Mouse (Mus musculus) limb, embryonic 14.5 days (tissue): ENCODE results near the gene Atad5. TPM values are rescaled to one million over a fixed set of nuclear protein-coding genes. Genes with fewer than 3 reads are reported as not detected.

ENCODE experiments used
- ATAC-seq: fragments of 200-750 bp; cut with Nextera tagmentation; 2 replicates; pipeline ENCODE4 v1.8.0; 2017; ENCODE audit warnings: low read depth, moderate number of reproducible peaks, moderate TSS enrichment; ENCODE audit not compliant: low FRiP score
- DNase-seq: peaks from one replicate; pipeline ENCODE4 v3.0.0-alpha.2; 2015; ENCODE audit warnings: low spot score
- H3K27ac ChIP-seq: fragments of 300-500 bp; sonication (generic); replicated peaks from 2 replicates; pipeline ENCODE4 v1.5.1; 2014; ENCODE audit warnings: low read depth, mild to moderate bottlenecking, low read length, moderate library complexity, mixed read lengths
- H3K27me3 ChIP-seq: fragments of 300-500 bp; sonication (generic); 2 replicates; pipeline ENCODE4 v1.6.1; 2014; ENCODE audit warnings: low read length, mixed read lengths; ENCODE audit not compliant: control insufficient read depth, insufficient read depth
- H3K36me3 ChIP-seq: fragments of 300-500 bp; sonication (generic); 2 replicates; pipeline ENCODE4 v1.6.1; 2014; ENCODE audit warnings: mild to moderate bottlenecking, low read length, moderate library complexity, mixed read lengths; ENCODE audit not compliant: control insufficient read depth, insufficient read depth
- H3K4me1 ChIP-seq: fragments of 300-500 bp; sonication (generic); 2 replicates; pipeline ENCODE4 v1.6.1; 2014; ENCODE audit warnings: antibody characterized with exemption, low read length, mixed read lengths; ENCODE audit not compliant: control insufficient read depth, insufficient read depth
- H3K4me2 ChIP-seq: fragments of 300-500 bp; sonication (generic); replicated peaks from 2 replicates; pipeline ENCODE4 v1.6.1; 2014; ENCODE audit warnings: low read depth, mild to moderate bottlenecking, low read length, moderate library complexity; ENCODE audit not compliant: severe bottlenecking
- H3K4me3 ChIP-seq: fragments of 300-500 bp; sonication (generic); replicated peaks from 2 replicates; pipeline ENCODE4 v1.5.1; 2014; ENCODE audit warnings: low read length
- H3K9ac ChIP-seq: fragments of 300-500 bp; sonication (generic); 2 replicates; pipeline ENCODE4 v1.6.1; 2014; ENCODE audit warnings: mild to moderate bottlenecking, low read depth, low read length, moderate library complexity; ENCODE audit not compliant: severe bottlenecking
- H3K9me3 ChIP-seq: fragments of 300-500 bp; sonication (generic); 2 replicates; pipeline ENCODE4 v1.6.1; 2016; ENCODE audit warnings: low read length; ENCODE audit not compliant: control insufficient read depth
- POLR2A ChIP-seq: fragments of 200-500 bp; IDR thresholded peaks from 2 replicates; pipeline ENCODE4 v1.8.0; 2012; ENCODE audit warnings: inconsistent platforms, mild to moderate bottlenecking, moderate library complexity, borderline replicate concordance; ENCODE audit not compliant: insufficient read depth, insufficient read length; ENCODE audit errors: extremely low read depth
- WGBS: fragments of 180-500 bp; shearing (Covaris S2); extraction: QIAGEN DNeasy Blood & Tissue Kit; methylation state at CpG from one replicate; pipeline ENCODE4 v1.1.7; 2014; 5-methylcytosine and 5-hydroxymethylcytosine counted together
- polyA plus RNA-seq, 2 experiments: library from polyadenylated mRNA; depleted of rRNA in 1 of 2; stranded (reverse) in 1 of 2; unstranded in 1 of 2; fragments of >200 nt; fragmentation: Nextera tagmentation in 1 of 2; extraction: Ambion mirVana in 1 of 2; gene quantifications; 2 replicates each; pipeline versions ENCODE4 v1.2.1 to v1.2.3; 2012 to 2014

Atad5 gene
- polyA plus RNA-seq, 2 experiments: 11.1 to 13.8 TPM

DNA sequence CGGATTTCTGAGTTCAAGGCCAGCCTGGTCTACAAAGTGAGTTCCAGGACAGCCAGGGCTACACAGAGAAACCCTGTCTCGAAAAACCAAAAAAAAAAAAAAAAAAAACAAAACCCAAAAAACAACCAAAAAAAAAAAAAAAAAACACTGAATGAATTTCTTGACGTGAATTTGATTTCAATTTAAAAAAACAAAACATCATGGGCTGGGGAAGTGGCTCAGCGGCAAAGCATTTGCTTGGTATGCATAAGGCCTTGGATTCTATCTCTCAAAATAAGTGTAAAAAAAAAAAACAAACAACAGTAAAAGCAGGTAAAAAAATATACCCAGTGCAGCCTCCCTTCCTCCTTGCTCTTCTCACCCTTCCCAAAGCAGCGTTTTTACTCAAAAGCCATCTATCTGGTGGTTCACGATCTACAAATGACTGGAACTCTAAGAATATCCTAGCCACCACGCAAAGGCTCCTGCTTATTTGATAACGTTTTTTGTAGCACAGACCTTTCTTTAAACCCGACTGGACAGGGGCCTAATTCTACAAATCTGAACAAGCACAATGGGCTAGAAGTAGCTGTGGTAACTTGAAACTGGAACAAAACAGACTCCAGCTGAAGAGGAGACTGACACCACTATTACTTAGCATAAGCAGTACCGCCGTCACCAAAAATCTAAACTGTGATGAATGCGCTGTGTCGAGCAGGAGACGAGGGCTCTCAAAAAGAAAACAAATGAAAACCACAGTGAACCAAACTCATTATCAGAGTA lies 11.2 kb upstream of the Atad5 start:
- ATAC-seq (no peak), DNase-seq (no peak)
- WGBS: 85% methylated on average over 13 of the region's 14 CpGs
- no peak overlapping the region for H3K4me3 ChIP-seq
- H3K36me3 ChIP-seq: peaks cover 6% of the 10 kb centered on the region; the same call in 1 of the 2 replicates
- no peak overlapping the region for H3K9ac ChIP-seq
- no peak for TF ChIP-seq POLR2A
- no peak overlapping the region for H3K4me2 ChIP-seq
- no peak overlapping the region for H3K27ac ChIP-seq
- no peaks in the 10 kb centered on the region for H3K9me3 ChIP-seq
- H3K27me3 ChIP-seq: no peaks in the 10 kb centered on the region
- peaks cover 9% of the 10 kb centered on the region for H3K4me1 ChIP-seq

DNA sequence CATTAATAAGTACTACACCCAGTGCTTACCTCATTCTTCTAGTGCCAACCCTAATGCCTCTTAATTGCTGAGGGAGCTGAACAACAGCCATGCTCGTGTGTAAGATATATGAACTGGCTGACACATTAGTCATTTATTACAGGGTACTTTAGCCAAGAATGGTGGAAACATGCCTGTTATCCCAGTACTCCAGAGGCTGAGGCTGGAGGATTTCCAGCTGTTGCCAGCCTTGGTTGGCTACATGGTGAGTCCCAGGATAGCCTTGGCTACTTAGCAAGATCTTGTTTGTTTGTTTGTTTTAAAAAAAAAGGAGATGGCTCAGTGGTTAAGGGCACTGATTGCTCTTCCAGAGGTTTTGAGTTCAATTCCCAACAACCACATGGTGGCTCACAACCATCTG lies 10.4 kb upstream of the Atad5 start:
- Histone ChIP-seq H3K9me3 (no peaks in the 10 kb centered on the region), H3K27me3 (no peaks in the 10 kb centered on the region), H3K4me2 (no peak overlapping the region), H3K9ac (no peak overlapping the region), H3K27ac (no peak overlapping the region), H3K4me1 (peaks cover 9% of the 10 kb centered on the region), H3K4me3 (no peak overlapping the region), H3K36me3 (peaks cover 6% of the 10 kb centered on the region; the same call in 1 of the 2 replicates)
- WGBS: 11% methylated on average over 1 of the region's 1 CpGs
- ATAC-seq (no peak), DNase-seq (no peak)
- no peak for TF ChIP-seq POLR2A

DNA sequence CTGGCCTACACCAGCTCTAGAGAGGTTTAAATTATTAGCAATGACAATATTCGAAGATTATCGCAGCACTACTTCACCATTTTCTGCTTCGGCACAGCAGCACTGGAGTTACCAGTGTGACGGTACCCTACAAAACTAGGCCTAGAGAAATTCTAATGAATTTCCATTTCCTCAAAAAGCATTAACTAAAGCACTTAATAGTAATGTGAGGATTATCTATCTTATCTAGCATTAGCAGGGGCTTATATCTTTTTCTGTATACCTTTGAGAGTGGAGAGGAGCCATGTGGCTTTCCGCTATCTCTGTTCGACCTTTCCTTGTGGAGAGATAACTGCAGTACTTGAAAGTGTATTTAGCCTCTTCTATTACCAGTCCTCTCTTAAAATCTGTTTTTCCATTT lies 9.4 kb upstream of the Atad5 start:
- TF ChIP-seq POLR2A: no peak
- WGBS: 68% methylated on average over 6 of the region's 6 CpGs
- H3K36me3 ChIP-seq: peaks cover 6% of the 10 kb centered on the region; the same call in 1 of the 2 replicates
- H3K4me1 ChIP-seq: peaks cover 9% of the 10 kb centered on the region
- H3K4me3 ChIP-seq: peak overlapping the region; percentile 94
- no peaks in the 10 kb centered on the region for H3K27me3 ChIP-seq
- H3K9ac ChIP-seq: peak overlapping the region; percentile 95; the same call in 1 of the 2 replicates
- H3K27ac ChIP-seq: no peak overlapping the region
- no peak for DNase-seq
- H3K9me3 ChIP-seq: no peaks in the 10 kb centered on the region
- no peak for ATAC-seq
- H3K4me2 ChIP-seq: peak overlapping the region; percentile 71

DNA sequence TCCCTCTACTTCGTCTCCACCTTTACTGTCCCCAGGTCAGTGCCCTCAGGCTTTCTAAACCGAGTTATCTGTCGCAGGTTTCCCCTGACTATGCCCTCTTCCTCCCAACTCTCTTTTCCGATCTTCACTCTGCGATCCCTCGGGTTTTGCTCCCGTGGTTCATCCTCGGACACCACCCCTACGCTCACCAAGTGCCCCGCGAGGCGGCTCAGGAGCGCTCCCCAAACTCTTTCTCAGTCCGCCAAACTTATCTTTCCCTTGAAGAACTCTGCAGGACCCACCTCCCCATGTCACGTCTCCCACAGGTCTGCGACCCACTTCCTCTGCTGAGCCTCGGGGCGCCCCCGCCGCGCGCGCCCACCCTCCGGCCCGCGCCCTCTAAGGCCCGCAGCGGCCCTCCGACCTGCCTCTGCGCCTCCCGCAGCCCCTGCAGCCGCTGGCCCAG lies 8.8 kb upstream of the Atad5 start:
- peaks cover 9% of the 10 kb centered on the region for H3K4me1 ChIP-seq
- peak overlapping the region; percentile 94 for H3K4me3 ChIP-seq
- DNase-seq (no peak), ATAC-seq (peak; percentile 24)
- no peaks in the 10 kb centered on the region for H3K27me3 ChIP-seq
- peak overlapping the region; percentile 71 for H3K4me2 ChIP-seq
- TF ChIP-seq POLR2A: no peak
- peak overlapping the region; percentile 93 for H3K27ac ChIP-seq
- H3K9me3 ChIP-seq: no peaks in the 10 kb centered on the region
- under 1% methylated on average over 30 of the region's 32 CpGs for WGBS
- peak overlapping the region; percentile 95 for H3K9ac ChIP-seq
- peaks cover 6% of the 10 kb centered on the region; the same call in 1 of the 2 replicates for H3K36me3 ChIP-seq

DNA sequence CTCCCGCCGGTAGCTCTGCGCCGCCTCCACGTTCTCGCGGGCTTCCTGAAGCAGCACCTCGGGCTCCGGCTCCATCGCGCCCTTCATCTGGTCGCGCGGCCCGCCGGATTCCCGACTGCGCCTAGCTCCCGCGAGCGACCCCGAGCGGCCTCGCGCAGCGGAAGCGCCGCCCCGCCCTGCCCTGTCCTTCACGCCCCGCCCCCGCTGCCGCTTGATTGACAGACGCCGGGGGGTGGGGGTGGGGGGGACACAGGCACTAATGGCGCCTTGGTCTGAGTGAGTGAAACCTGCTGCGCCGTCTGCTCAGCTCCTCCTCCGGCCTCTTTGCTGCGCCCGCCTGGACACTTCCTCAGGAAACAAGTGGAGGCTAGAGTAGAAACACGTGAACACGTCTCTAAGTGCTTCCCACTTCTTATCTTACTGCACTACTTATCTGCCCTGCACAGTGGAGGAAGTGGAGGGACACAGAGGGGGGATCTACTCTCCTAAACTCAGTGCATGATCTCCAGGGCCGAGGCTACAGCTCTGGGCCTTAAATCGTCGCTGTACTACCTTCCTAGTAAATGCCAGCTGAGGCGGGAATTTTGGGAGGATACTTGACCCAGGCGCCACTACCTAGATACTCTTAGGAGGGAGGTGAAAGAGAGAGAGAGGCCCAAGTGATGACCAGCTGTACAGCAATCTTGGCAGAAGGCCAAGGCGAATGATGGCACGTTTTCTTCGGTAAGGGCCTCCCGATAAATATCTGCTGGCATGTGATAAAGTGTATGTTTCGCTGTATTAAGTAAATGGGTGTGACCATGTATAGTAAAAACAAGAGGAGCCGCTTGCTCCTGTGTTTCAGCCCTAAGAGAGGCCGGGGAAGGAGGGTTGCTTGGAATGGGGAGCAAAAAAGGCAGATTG lies 8.1 kb upstream of the Atad5 start, which contains the start of gene Crlf3:
TSS of gene Crlf3 (minus strand) at position 166 of the 903 bp plus-strand sequence.
- H3K9me3 ChIP-seq: no peaks in the 10 kb centered on the region
- ATAC-seq (peak; percentile 96), DNase-seq (peak; percentile 93)
- H3K4me1 ChIP-seq: peaks cover 9% of the 10 kb centered on the region
- peaks cover 6% of the 10 kb centered on the region; the same call in 1 of the 2 replicates for H3K36me3 ChIP-seq
- H3K4me3 ChIP-seq: peak within 1 kb of the TSS; percentile 94
- WGBS: 5% methylated on average over 54 of the region's 55 CpGs
- TF ChIP-seq POLR2A: peak; percentile 65; the same call in 1 of the 2 replicates
- H3K27me3 ChIP-seq: no peaks in the 10 kb centered on the region
- peak within 1 kb of the TSS; percentile 95 for H3K9ac ChIP-seq
- peak within 1 kb of the TSS; percentile 93 for H3K27ac ChIP-seq
- peak within 1 kb of the TSS; percentile 71 for H3K4me2 ChIP-seq
